Mouse (Mus musculus) midbrain, embryonic 12.5 days (tissue): ENCODE measurements around the gene Palmd. TPM values are rescaled to one million over a fixed set of nuclear protein-coding genes. Genes with fewer than 3 reads are reported as not detected.

Experiments
- ATAC-seq: fragments of 200-750 bp; cut with Nextera tagmentation; 2 replicates; pipeline ENCODE4 v1.8.0; 2017; ENCODE audit warnings: low read depth, moderate TSS enrichment, moderate library complexity; ENCODE audit not compliant: low FRiP score
- H3K27ac ChIP-seq: fragments of 300-500 bp; sonication (generic); replicated peaks from 2 replicates; pipeline ENCODE4 v1.5.1; 2016; ENCODE audit warnings: mild to moderate bottlenecking
- H3K27me3 ChIP-seq: fragments of 300-500 bp; sonication (generic); 2 replicates; pipeline ENCODE4 v1.6.1; 2016; ENCODE audit warnings: mild to moderate bottlenecking
- H3K36me3 ChIP-seq: fragments of 300-500 bp; sonication (generic); 2 replicates; pipeline ENCODE4 v1.6.1; 2016
- H3K4me1 ChIP-seq: fragments of 300-500 bp; sonication (generic); 2 replicates; pipeline ENCODE4 v1.6.1; 2016
- H3K4me2 ChIP-seq: fragments of 300-500 bp; sonication (generic); replicated peaks from 2 replicates; pipeline ENCODE4 v1.6.1; 2016; ENCODE audit warnings: mild to moderate bottlenecking, moderate library complexity
- H3K4me3 ChIP-seq: fragments of 300-500 bp; sonication (generic); 2 replicates; pipeline ENCODE4 v1.5.1; 2016; ENCODE audit warnings: mild to moderate bottlenecking
- H3K9ac ChIP-seq: fragments of 300-500 bp; sonication (generic); replicated peaks from 2 replicates; pipeline ENCODE4 v1.6.1; 2016; ENCODE audit warnings: mild to moderate bottlenecking, moderate library complexity
- H3K9me3 ChIP-seq: fragments of 300-500 bp; sonication (generic); 2 replicates; pipeline ENCODE4 v1.6.1; 2016; ENCODE audit warnings: mild to moderate bottlenecking
- WGBS: fragments of 180-500 bp; shearing (Covaris S2); methylation state at CpG from one replicate; pipeline ENCODE4 v1.1.7; 2016; 5-methylcytosine and 5-hydroxymethylcytosine counted together
- polyA plus RNA-seq: library from polyadenylated mRNA; unstranded; fragments of >200 nt; fragmentation: Nextera tagmentation; extraction: Ambion mirVana; gene quantifications from 2 replicates; pipeline ENCODE4 v1.2.1, GENCODE M21; 2016

Gene Palmd
- polyA plus RNA-seq, 1 experiment from 2014 or later, result 6.5 TPM

DNA sequence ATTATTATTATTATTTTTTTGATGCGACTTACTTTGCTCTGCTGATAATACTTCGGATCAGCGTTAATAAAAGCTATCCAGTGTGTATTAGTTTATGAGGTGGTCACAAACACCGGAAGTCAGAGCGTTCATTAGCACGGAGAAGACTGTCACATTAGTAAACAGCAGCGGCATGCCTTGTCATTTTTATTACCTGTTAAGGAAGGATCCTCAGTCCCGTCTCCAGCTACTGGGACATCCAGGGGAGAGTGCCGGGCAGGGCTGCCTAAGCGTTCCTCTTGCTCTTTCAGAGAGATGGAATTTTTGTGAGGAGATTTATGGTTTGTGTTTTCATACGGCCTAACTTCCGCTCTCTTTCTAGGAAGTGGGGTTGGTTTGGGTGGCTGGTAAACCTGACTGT is 45.7 kb downstream of the Palmd start:
- H3K36me3 ChIP-seq, result no peaks in the 10 kb centered on the region
- WGBS, result 91% methylated on average over 12 of the region's 12 CpGs
- ATAC-seq, result no peak

DNA sequence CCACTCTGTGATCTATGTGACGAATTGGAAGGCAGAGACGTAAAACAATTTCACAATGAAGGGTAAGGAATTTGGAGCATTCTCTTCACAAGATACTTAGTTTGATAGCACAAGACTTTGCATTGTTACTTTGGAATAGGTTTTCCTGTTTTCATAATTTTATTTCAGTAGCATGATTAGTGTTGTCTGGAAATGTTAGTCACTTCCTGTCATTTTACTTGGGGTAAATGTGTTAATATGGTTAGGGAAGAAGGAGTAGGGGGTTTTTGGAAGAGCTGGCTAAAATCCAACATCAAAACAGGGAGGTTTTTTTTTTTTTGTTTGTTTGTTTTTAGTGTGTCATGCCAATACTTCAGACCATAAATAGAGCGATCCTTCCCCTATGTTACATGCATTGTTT is 47.3 kb downstream of the Palmd start:
- Histone ChIP-seq H3K27me3 (no peaks in the 10 kb centered on the region), H3K4me2 (no peak overlapping the region), H3K9me3 (no peaks in the 10 kb centered on the region), H3K4me1 (no peaks in the 10 kb centered on the region), H3K27ac (no peak overlapping the region), H3K9ac (no peak overlapping the region), H3K4me3 (no peak overlapping the region), H3K36me3 (no peaks in the 10 kb centered on the region)
- WGBS, result 90% methylated on average over 3 of the region's 3 CpGs
- ATAC-seq, result no peak

More for the DNA sequence above, 45.7 kb downstream of the Palmd start:
- no peak overlapping the region for H3K9ac ChIP-seq
- H3K4me2 ChIP-seq, result no peak overlapping the region
- H3K4me1 ChIP-seq, result no peaks in the 10 kb centered on the region
- no peak overlapping the region for H3K4me3 ChIP-seq
- no peaks in the 10 kb centered on the region for H3K27me3 ChIP-seq
- H3K9me3 ChIP-seq, result no peaks in the 10 kb centered on the region
- no peak overlapping the region for H3K27ac ChIP-seq

DNA sequence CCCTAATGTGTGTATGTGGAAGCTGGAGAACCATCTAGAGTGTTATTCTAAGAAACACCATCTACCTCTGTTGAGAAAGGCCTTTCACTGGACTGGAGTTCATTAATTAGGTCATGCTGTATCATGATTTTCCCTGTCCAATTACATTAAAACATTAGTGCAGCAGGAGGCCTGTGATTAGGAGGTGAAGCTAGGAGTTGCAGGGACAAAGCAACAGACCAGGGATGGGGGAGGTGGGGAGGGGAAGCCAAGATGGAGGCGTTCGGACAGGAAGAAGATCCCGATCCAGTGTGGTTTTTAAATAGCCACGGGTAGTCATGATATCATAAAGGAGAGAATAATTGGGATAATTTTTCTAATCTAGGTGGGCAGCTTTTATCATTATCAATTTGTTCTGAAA is 51.8 kb downstream of the Palmd start:
- Histone ChIP-seq H3K4me3 (no peak overlapping the region), H3K27me3 (no peaks in the 10 kb centered on the region), H3K36me3 (no peaks in the 10 kb centered on the region), H3K9me3 (no peaks in the 10 kb centered on the region), H3K9ac (no peak overlapping the region), H3K27ac (no peak overlapping the region), H3K4me2 (no peak overlapping the region), H3K4me1 (no peaks in the 10 kb centered on the region)
- ATAC-seq, result no peak
- WGBS, result 95% methylated on average over 4 of the region's 4 CpGs

DNA sequence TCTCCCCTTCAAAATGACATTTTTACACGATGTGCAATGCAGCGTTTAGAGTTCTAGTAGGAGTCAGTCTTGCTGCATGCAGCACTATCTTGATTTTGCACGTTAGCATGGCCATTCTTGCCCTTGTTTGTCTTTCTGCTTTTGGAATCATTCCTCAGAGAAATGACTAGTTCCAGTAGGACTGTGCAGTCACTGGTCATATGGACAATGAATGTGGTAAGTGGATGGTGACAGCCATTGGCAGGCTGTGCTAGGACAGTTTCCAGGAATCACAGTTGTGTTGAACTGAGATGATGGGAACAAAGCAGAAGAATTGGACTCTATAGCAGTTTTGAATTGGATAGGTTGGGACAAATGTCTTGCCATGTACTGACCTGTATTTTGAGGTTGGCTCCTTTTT is 53.9 kb downstream of the Palmd start:
- H3K27ac ChIP-seq, result no peak overlapping the region
- H3K9me3 ChIP-seq, result no peaks in the 10 kb centered on the region
- no peaks in the 10 kb centered on the region for H3K27me3 ChIP-seq
- no peaks in the 10 kb centered on the region for H3K4me1 ChIP-seq
- no peak for ATAC-seq
- no peaks in the 10 kb centered on the region for H3K36me3 ChIP-seq
- WGBS, result 82% methylated on average over 3 of the region's 3 CpGs
- no peak overlapping the region for H3K9ac ChIP-seq
- H3K4me2 ChIP-seq, result no peak overlapping the region
- no peak overlapping the region for H3K4me3 ChIP-seq

DNA sequence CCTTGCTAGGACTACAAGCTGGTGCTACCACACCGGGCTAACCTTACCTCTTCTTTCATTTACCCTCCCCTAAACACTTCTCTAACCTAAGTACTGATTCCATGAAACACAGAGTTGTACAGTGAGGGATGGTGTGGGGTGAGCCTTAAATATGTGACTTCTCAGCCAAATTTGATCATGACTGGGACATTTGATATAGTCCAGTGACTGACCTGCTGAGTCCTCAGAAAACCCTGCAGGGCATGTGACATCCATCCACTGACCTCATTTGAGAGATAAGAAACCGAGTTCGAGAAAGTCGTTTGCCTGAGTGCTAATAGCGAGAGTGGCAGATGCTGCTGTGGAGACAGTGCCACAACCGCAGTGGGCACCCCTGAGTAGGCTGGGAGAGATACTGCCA is 54.4 kb downstream of the Palmd start:
- Histone ChIP-seq H3K4me1 (no peaks in the 10 kb centered on the region), H3K4me2 (no peak overlapping the region), H3K9me3 (no peaks in the 10 kb centered on the region), H3K9ac (no peak overlapping the region), H3K27me3 (no peaks in the 10 kb centered on the region), H3K36me3 (no peaks in the 10 kb centered on the region), H3K27ac (no peak overlapping the region), H3K4me3 (no peak overlapping the region)
- no peak for ATAC-seq
- 87% methylated on average over 6 of the region's 6 CpGs for WGBS

DNA sequence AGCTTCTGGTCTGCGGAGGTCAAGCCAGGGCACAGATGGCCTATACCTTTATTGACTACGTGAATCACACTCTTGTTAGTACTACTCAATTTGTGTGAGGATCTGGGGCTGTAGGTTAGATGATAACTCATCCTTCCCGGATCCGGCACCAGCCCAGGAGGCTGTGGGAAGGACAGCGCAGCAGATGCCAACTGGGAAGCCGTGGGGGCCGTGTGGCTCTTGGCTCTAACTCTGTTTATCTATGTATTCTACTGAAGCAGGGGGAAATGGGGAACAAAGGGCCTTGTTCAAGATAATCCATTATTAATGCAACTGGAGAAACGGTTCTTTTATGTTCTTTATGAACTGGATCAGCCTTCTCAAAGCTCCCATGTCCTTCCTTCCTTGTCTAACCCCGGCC is 62.2 kb downstream of the Palmd start:
- WGBS, result 59% methylated on average over 9 of the region's 9 CpGs
- Histone ChIP-seq H3K27ac (no peak overlapping the region), H3K9me3 (no peaks in the 10 kb centered on the region), H3K4me3 (no peak overlapping the region), H3K36me3 (no peaks in the 10 kb centered on the region), H3K27me3 (no peaks in the 10 kb centered on the region), H3K4me1 (no peaks in the 10 kb centered on the region), H3K9ac (no peak overlapping the region), H3K4me2 (no peak overlapping the region)
- ATAC-seq, result no peak

DNA sequence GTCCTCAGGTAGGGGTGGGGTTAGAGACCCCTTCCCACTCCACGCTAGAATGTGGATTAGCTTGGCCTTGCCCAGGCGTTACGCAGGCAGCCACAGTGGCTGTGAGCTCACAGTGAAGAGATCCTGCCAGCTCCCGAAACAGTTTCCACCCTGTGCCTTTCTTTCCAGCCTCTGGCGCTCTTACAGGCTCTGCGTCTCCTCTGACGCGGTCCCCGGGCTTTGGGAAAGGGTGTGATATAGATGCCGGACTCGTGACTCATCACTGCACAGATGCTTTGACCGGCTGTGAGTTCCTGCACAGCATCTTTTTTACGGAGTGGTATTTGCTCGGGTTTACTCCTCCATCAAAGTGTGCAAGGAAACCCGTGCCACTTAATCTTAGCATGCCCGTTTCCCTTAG is 62.9 kb downstream of the Palmd start:
- Histone ChIP-seq H3K27ac (no peak overlapping the region), H3K4me2 (no peak overlapping the region), H3K36me3 (no peaks in the 10 kb centered on the region), H3K9me3 (no peaks in the 10 kb centered on the region), H3K4me3 (no peak overlapping the region), H3K4me1 (no peaks in the 10 kb centered on the region), H3K27me3 (no peaks in the 10 kb centered on the region), H3K9ac (no peak overlapping the region)
- ATAC-seq, result no peak
- WGBS, result 88% methylated on average over 16 of the region's 16 CpGs

DNA sequence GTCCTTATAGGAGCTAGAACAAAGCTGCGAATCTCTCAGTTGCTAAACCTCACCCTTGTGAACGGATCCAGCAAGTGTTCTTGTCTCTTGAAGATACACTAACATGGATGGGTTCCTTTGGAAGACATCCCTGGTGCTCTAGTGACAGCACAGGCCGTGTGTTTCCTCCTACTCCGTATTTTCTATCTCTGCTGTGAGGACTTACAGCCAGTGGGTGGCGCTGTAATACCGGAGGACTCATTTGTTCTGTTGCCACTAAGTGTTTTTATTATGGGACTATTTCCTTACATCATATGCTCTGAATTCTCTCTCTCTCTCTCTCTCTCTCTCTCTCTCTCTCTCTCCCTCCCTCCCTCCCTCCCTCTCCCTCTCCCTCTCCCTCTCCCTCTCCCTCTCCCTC is 64.6 kb downstream of the Palmd start:
- H3K36me3 ChIP-seq, result no peaks in the 10 kb centered on the region
- H3K27ac ChIP-seq, result no peak overlapping the region
- no peaks in the 10 kb centered on the region for H3K4me1 ChIP-seq
- H3K4me3 ChIP-seq, result no peak overlapping the region
- 20% methylated on average over 6 of the region's 6 CpGs for WGBS
- no peaks in the 10 kb centered on the region for H3K9me3 ChIP-seq
- no peak overlapping the region for H3K9ac ChIP-seq
- no peak overlapping the region for H3K4me2 ChIP-seq
- H3K27me3 ChIP-seq, result no peaks in the 10 kb centered on the region
- peak; percentile 57 for ATAC-seq

DNA sequence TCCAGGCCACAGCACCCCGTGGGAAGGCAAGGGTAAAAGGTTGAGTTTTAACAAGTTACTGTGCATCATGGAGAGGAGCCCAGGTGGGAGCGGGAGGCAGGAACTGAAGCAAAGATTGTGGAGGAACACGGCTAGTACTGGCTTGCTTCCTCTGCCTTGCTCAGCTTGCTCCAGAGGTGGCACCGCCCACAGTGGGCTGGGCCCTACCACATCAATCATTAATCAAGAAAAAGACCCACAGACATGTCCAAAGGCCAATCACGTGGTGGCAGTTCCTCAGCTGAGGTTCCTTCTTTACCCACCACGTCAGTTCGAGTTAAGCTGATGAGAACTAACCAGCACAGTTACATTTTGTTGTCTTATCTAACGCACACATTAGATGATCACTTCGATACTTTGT is 75.9 kb downstream of the Palmd start:
- no peaks in the 10 kb centered on the region for H3K36me3 ChIP-seq
- H3K4me2 ChIP-seq, result no peak overlapping the region
- H3K4me3 ChIP-seq, result no peak overlapping the region
- H3K27ac ChIP-seq, result no peak overlapping the region
- ATAC-seq, result 0 out of 2 replicates have a peak, but pooled peaks have one; percentile 31
- H3K9ac ChIP-seq, result no peak overlapping the region
- H3K27me3 ChIP-seq, result no peaks in the 10 kb centered on the region
- peaks cover 11% of the 10 kb centered on the region; the same call in 1 of the 2 replicates for H3K4me1 ChIP-seq
- H3K9me3 ChIP-seq, result no peaks in the 10 kb centered on the region
- 89% methylated on average over 9 of the region's 9 CpGs for WGBS

DNA sequence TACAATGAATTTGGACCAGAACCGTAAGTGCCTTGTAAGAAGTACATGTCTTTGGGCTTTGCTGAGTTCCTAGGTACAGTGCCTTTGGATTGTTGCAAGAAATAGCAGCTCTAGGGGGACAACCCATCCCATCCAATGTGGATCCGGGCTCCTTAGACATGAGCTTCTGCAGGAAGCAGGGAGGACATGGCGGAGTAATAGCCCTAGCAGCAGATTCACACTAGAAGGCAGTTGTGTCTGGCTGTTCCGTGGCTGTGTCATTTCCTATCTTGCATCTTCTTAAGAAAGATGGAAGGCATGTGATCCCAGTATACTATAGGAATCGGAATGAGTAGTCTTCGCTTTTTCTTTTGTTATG is 76.6 kb downstream of the Palmd start:
- no peaks in the 10 kb centered on the region for H3K36me3 ChIP-seq

DNA sequence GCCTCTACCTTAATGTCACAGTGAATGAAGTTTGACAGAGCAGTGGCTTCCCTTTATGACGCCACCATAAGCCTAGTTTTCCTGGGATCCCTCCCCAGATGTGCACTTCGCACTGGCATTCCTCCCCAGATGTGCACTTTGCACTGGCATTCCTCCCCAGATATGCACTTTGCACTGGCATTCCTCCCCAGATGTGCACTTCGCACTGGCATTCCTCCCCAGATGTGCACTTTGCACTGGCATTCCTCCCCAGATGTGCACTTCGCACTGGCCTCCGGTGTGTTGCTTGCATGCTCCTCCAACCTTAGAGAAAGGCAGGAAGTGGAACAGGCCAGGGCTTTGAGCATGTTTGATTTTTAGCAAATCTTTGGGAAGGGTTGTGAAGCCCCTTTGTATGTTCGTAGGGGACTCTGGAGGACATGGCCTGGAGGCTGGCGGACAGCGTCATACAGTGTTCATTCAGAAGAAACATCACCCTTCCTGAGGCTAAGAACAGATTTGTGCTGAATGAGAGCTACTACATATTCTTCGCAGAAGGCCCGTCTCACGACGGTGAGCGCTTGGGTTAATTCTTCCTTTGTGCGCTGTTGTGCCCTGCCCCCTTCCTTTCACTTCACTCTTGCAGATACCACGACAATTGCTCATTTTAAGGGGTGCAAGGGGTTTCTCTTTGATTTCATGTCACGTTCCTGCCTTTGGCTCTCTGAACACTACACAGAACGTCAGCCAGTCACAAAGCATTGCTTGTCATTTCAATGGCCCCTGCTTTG is 77.2 kb downstream of the Palmd start:
- Histone ChIP-seq H3K4me2 (0 out of 2 replicates have a peak overlapping the region, but pooled peaks have one; percentile 8), H3K4me1 (peaks cover 11% of the 10 kb centered on the region; the same call in 1 of the 2 replicates), H3K27ac (no peak overlapping the region), H3K9ac (no peak overlapping the region), H3K27me3 (no peaks in the 10 kb centered on the region), H3K4me3 (no peak overlapping the region), H3K36me3 (no peaks in the 10 kb centered on the region), H3K9me3 (no peaks in the 10 kb centered on the region)
- WGBS, result 52% methylated on average over 17 of the region's 17 CpGs
- ATAC-seq, result peak; percentile 55

More for the DNA sequence above, 76.6 kb downstream of the Palmd start:
- no peaks in the 10 kb centered on the region for H3K27me3 ChIP-seq
- H3K4me3 ChIP-seq, result no peak overlapping the region
- no peaks in the 10 kb centered on the region for H3K9me3 ChIP-seq
- WGBS, result 86% methylated on average over 6 of the region's 6 CpGs
- peak; percentile 34; the same call in 1 of the 2 replicates for ATAC-seq
- peaks cover 11% of the 10 kb centered on the region; the same call in 1 of the 2 replicates for H3K4me1 ChIP-seq
- H3K9ac ChIP-seq, result no peak overlapping the region
- 0 out of 2 replicates have a peak overlapping the region, but pooled peaks have one; percentile 8 for H3K4me2 ChIP-seq
- no peak overlapping the region for H3K27ac ChIP-seq

DNA sequence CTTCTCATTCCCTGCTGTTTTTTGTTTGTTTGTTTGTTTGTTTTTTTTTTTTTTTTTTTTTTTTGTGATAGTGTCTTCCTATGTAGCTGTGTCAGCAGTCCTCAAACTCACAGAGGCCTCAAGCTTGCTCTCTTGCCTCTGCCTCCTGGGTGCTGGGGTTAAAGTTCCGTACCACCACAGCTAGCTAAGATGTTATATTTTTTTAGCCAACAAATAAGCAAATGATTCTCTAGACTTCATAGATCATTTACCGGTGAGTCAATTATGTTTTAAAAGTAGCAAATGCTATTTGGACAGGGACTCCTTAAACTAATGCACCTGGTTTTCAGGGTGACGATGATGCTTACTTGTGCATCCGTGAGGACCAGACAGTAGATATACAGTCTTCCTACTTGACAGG is 78.2 kb downstream of the Palmd start:
- Histone ChIP-seq H3K4me3 (no peak overlapping the region), H3K4me2 (no peak overlapping the region), H3K4me1 (peaks cover 11% of the 10 kb centered on the region; the same call in 1 of the 2 replicates), H3K27me3 (no peaks in the 10 kb centered on the region), H3K9me3 (no peaks in the 10 kb centered on the region), H3K27ac (no peak overlapping the region), H3K9ac (no peak overlapping the region), H3K36me3 (no peaks in the 10 kb centered on the region)
- 96% methylated on average over 4 of the region's 4 CpGs for WGBS
- no peak for ATAC-seq

DNA sequence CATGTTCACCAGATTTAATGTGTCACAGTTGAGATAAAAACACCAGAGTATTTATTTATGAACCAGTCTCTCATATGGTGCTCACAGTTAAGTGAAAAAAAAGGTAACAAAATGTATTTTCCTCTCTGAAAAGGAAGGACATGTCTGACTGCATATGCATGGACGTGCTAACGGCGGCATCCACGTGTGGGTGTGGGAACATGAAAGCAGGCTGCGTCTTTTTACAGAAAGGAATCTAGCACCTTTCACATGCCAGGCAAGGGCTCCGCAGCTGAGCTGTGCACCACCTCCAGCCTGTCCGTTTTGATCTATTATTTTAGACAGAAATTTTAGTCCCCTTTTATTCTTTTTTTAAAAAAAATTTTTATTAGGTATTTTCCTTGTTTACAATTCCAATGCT is 79.4 kb downstream of the Palmd start:
- H3K4me1 ChIP-seq, result peaks cover 11% of the 10 kb centered on the region; the same call in 1 of the 2 replicates
- WGBS, result 95% methylated on average over 7 of the region's 7 CpGs
- no peaks in the 10 kb centered on the region for H3K9me3 ChIP-seq
- H3K27me3 ChIP-seq, result no peaks in the 10 kb centered on the region
- no peak overlapping the region for H3K4me3 ChIP-seq
- no peak overlapping the region for H3K4me2 ChIP-seq
- no peak overlapping the region for H3K9ac ChIP-seq
- ATAC-seq, result no peak
- H3K36me3 ChIP-seq, result no peaks in the 10 kb centered on the region
- no peak overlapping the region for H3K27ac ChIP-seq
